Mouse (Mus musculus): ENCODE measurements at regions not wholly inside any gene's neighbourhood (a gene's known extent, or its start where the extent isn't known, plus 50 kb on each side); places are given as distances from the start of the nearest gene placed in this dataset.

- TF ChIP-seq CTCF (IDR thresholded peaks at IDR 0.05; ENCODE audit: low read depth, low read length) = no peak
- no peak for TF ChIP-seq POLR2A (IDR thresholded peaks at IDR 0.05; ENCODE audit: borderline replicate concordance, low read depth, low read length)
Measured at GRCm38 (mm10) chr13:11099586-11099950, 738.9 kb upstream of the Chrm3 start.

Data from bone marrow macrophage, adult 2 months (primary cell).